Mouse (Mus musculus): ENCODE data around the gene S100z. TPM values are rescaled to one million over a fixed set of nuclear protein-coding genes. Genes with fewer than 3 reads are reported as not detected.

S100z gene
- total and polyA plus RNA-seq, 3 experiments: not detected

DNA sequence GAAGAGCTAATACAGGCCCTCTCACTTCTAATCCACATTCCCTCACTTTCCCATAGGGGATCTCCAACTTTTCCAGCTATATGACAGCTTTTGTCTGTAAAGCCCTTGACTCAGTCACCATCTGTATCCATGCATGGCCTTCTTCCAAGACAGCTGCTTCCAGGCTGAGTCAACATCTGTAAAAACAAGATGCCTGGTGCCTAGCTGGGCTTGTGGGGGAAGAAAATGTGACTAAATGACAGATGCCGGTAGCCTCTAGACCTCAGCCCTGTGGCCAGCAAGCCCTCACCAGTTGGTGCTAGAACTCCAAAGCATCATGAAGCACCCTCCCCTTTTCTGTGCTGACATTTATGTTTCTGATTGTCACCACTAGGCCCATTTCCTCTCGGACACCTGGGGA, 27.0 kb downstream of the S100z start:
- no peaks in the 10 kb centered on the region for H3K79me2 ChIP-seq (ENCODE audit: control insufficient read depth, insufficient read depth, low read length, poor library complexity)
- no peaks in the 10 kb centered on the region; a peak in 1 of 4 replicates for H3K4me1 ChIP-seq (ENCODE audit: control insufficient read depth in 1 of 2, insufficient read depth in 2 of 2, low read length in 2 of 2)
- H3K36me3 ChIP-seq (ENCODE audit: control insufficient read depth in 1 of 2, insufficient read depth in 2 of 2, low read length in 2 of 2): no peaks in the 10 kb centered on the region
- no peak overlapping the region for H3K4me3 ChIP-seq (ENCODE audit: control insufficient read depth in 1 of 2, insufficient read depth in 1 of 2, low read depth in 2 of 2, low read length in 2 of 2)
- DNase-seq (ENCODE audit: low read depth, low spot score): no peak
- H3K27me3 ChIP-seq (ENCODE audit: control insufficient read depth in 1 of 2, insufficient read depth in 2 of 2, low read length in 2 of 2): no peaks in the 10 kb centered on the region; a peak in 2 of 4 replicates
- no peaks in the 10 kb centered on the region for H3K9me3 ChIP-seq (replicated peaks; ENCODE audit: insufficient read depth, low read length)
- H3K27ac ChIP-seq (ENCODE audit: control insufficient read depth, low read depth, low read length): no peak overlapping the region
- no peak for TF ChIP-seq RAD21 (IDR thresholded peaks at IDR 0.05; ENCODE audit: low read depth, low read length)
- TF ChIP-seq ZKSCAN1 (IDR thresholded peaks at IDR 0.05; ENCODE audit: low read depth, low read length): no peak
- TF ChIP-seq ETS1 (IDR thresholded peaks at IDR 0.05; ENCODE audit: low read depth, low read length): no peak
- TF ChIP-seq MYC (IDR thresholded peaks at IDR 0.05; ENCODE audit: low read depth, low read length): no peak
- TF ChIP-seq POLR2A (IDR thresholded peaks at IDR 0.05; ENCODE audit: control insufficient read depth in 1 of 2, insufficient read depth in 1 of 2, low read depth in 1 of 2, low read length in 2 of 2, poor library complexity in 1 of 2): no peak
- TF ChIP-seq UBTF (IDR thresholded peaks at IDR 0.05; ENCODE audit: borderline replicate concordance, insufficient read depth, low read depth, low read length): no peak
- TF ChIP-seq USF2 (IDR thresholded peaks at IDR 0.05; ENCODE audit: borderline replicate concordance in 1 of 2, insufficient read depth in 1 of 2, low read depth in 1 of 2, low read length in 2 of 2): no peak
- no peak for TF ChIP-seq MAX (IDR thresholded peaks at IDR 0.05; ENCODE audit: low read length)
- TF ChIP-seq POLR2AphosphoS5 (IDR thresholded peaks at IDR 0.05; ENCODE audit: borderline replicate concordance, low read depth, low read length): no peak
- no peak for TF ChIP-seq POLR2AphosphoS2 (IDR thresholded peaks at IDR 0.05; ENCODE audit: low read length)
- no peak for TF ChIP-seq SMC3 (IDR thresholded peaks at IDR 0.05; ENCODE audit: low read depth, low read length)
- TF ChIP-seq USF1 (IDR thresholded peaks at IDR 0.05; ENCODE audit: low read depth, low read length): no peak
- H3K9ac ChIP-seq (ENCODE audit: control insufficient read depth, low read depth, low read length, poor library complexity, severe bottlenecking): no peak overlapping the region

DNA sequence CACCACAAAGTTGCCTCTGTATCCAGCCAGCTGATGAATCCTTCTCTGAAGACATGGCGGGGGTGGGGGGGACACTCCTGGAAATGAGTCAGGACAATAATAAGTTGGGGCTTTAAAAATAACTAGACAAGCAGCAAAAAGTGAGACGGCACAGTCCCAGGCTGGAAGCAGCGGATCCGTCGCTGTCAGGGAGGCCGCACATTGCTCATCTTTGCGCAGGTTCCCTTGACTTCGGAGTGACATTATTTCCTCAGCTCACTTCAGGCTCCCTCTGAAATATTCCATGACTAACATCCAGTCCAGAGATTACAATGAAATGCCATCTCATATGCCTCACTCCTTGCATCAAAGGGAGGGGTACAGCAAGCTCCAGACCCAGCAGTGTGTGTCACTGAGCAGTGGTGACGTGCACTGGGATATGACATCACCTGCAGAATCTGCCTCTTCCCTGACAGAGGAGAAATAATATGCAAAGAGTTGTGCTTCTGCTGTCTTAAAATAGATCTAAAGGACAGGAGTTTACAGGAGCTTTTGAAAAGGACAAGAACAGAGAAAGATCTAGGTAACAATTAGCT, 27.8 kb downstream of the S100z start:
- TF ChIP-seq TCF12 (IDR thresholded peaks at IDR 0.05; ENCODE audit: low read depth, low read length) (no peak), RAD21 (IDR thresholded peaks at IDR 0.05; ENCODE audit: low read depth, low read length) (no peak), MXI1 (IDR thresholded peaks at IDR 0.05; ENCODE audit: low read depth, low read length) (no peak), USF2 (IDR thresholded peaks at IDR 0.05; ENCODE audit: borderline replicate concordance in 1 of 2, insufficient read depth in 1 of 2, low read depth in 1 of 2, low read length in 2 of 2) (no peak), SMC3 (IDR thresholded peaks at IDR 0.05; ENCODE audit: low read depth, low read length) (no peak), MYB (IDR thresholded peaks at IDR 0.05; ENCODE audit: low read depth, low read length) (no peak), POLR2AphosphoS5 (IDR thresholded peaks at IDR 0.05; ENCODE audit: borderline replicate concordance, low read depth, low read length) (no peak)
- H3K36me3 ChIP-seq (ENCODE audit: control insufficient read depth in 1 of 2, insufficient read depth in 2 of 2, low read length in 2 of 2): no peaks in the 10 kb centered on the region
- H3K4me3 ChIP-seq (ENCODE audit: control insufficient read depth in 1 of 2, insufficient read depth in 1 of 2, low read depth in 2 of 2, low read length in 2 of 2): no peak overlapping the region
- H3K9ac ChIP-seq (ENCODE audit: control insufficient read depth, low read depth, low read length, poor library complexity, severe bottlenecking): no peak overlapping the region
- no peak overlapping the region for H3K27ac ChIP-seq (ENCODE audit: control insufficient read depth, low read depth, low read length)
- DNase-seq (ENCODE audit: low read depth, low spot score): no peak
- no peaks in the 10 kb centered on the region for H3K9me3 ChIP-seq (replicated peaks; ENCODE audit: insufficient read depth, low read length)
- H3K4me1 ChIP-seq (ENCODE audit: control insufficient read depth in 1 of 2, insufficient read depth in 2 of 2, low read length in 2 of 2): no peaks in the 10 kb centered on the region; a peak in 1 of 4 replicates
- H3K27me3 ChIP-seq (ENCODE audit: control insufficient read depth in 1 of 2, insufficient read depth in 2 of 2, low read length in 2 of 2): no peaks in the 10 kb centered on the region; a peak in 2 of 4 replicates
- H3K79me2 ChIP-seq (ENCODE audit: control insufficient read depth, insufficient read depth, low read length, poor library complexity): no peaks in the 10 kb centered on the region

Measured in MEL (cell line).